Mouse (Mus musculus) heart, postnatal 14 days (tissue): ENCODE measurements around the gene Cpz. TPM values are rescaled to one million over a fixed set of nuclear protein-coding genes. Genes with fewer than 3 reads are reported as not detected.

Experiments
- DNase-seq, 2 experiments: peaks; one replicate each; pipeline ENCODE4 v3.0.0; 2021 to 2022
- intact Hi-C: fragments of 180-260 bp; cut with DNase I; formaldehyde crosslinking; loops from one replicate; pipeline ENCODE4 v1.15.1; 2025
- total RNA-seq, 2 experiments: library from RNA; stranded (reverse); gene quantifications; 2 replicates each; pipeline ENCODE4 v1.2.3; 2021

Cpz gene
- total RNA-seq, 2 experiments from 2014 or later, result 4.2 to 5.6 TPM

DNA sequence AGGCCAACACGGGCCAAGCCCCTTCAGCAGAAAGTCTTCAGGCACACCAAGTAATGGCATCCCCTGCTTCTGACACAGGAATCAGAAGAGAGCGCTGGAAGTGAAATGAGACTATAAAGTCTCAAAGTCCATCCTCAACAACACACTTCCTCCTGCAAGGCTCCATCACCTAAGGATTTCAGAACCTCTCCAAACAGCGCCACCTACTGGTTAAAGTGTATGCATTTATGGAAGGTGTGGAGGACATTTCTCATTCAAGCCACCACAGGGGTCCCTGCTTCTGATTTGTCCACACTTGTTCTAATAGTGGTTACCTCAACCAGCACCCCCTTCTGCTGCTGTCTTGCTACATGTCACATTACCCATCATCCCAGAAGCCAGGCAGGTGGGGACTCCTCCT lies 10.8 kb upstream of the Cpz start:
- intact Hi-C loops, result no loop called here
- no peak for DNase-seq

- DNase-seq, result peak; percentile 43 to 58
- intact Hi-C loops, result no loop called here
Observed at GRCm38 (mm10) chr5:35531586-35531985, 6.1 kb upstream of the Cpz start.

DNA sequence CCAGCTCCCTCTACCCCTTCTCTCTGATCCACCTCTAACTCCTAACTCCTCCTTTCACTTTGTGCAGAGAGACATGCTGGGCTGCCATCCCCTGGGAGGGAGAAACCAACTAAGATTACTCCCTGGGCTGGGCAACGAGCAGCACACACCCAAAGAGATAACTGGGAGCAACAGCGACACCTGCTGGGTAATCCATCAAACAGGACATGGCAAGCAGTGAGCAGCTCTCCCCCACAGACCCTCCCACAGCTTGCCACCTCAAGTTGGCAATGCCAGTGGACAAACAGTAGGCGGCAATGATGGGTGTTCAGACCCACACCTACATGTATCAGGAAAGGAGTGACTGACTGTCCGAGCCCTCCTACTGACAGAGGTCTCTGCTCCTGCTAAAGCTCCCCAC lies 4.9 kb upstream of the Cpz start:
- peak; percentile 46 to 63 for DNase-seq
- intact Hi-C loops, result no loop called here

GRCm38 (mm10) chr5:35524381-35524780 lies 1.1 kb downstream of the Cpz start:
- no peak for DNase-seq
- intact Hi-C loops, result loop anchor here (2.0 to 5.0 kb wide), 2 partner anchors 38 to 158 kb away; no protein-coding TSS in a partner anchor

GRCm38 (mm10) chr5:35523735-35524134 lies 1.8 kb downstream of the Cpz start:
- intact Hi-C loops, result loop anchor here (2.0 to 5.0 kb wide), 2 partner anchors 39 to 159 kb away; no protein-coding TSS in a partner anchor

DNA sequence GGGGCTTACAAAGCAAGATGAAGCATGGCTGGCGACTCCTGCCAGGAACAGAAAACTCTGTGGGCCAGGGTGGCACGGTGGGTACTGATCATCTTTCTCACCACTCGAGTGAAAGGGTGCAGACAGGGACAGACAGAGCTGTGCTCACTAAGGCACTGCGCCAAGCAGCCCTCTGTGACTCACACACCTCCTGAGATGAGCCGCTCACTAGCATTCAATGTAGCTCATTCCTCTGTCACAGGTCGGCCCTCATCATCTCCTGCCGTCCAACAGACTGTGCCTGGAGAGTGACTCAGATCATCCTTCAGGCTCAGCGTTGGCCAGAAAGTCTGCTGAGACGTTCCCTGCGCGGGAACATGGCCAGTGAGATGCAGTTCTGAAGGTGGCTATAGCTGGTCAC lies 8.7 kb downstream of the Cpz start:
- intact Hi-C loops, result no loop called here
- no peak for DNase-seq

More at GRCm38 (mm10) chr5:35523735-35524134, 1.8 kb downstream of the Cpz start:
- peak; percentile 73 to 87 for DNase-seq

DNA sequence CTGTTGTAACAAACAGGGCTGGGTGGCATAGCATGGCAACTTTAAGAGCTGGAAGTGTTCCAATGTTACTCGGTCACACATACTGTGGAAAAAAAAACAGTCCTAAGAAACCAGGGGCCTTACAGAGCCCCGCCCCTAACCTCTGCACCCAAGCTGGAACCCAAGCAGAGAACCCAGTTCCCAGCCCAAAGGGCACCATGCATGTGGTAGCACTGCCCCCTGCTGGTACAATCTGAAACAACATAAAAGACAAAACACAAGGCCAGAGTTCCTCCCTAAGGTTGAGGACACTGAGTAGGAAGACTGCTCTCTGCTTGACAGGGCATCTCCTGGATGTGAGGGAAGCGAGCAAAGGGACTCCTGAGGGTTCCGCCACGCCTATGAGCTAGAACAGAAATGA lies 14.9 kb downstream of the Cpz start:
- DNase-seq, result peak; percentile 41 to 75
- intact Hi-C loops, result loop anchor here (1.0 kb wide), 2 partner anchors 130 to 149 kb away; no protein-coding TSS in a partner anchor

- intact Hi-C loops, result no loop called here
- DNase-seq, result no peak
Observed at GRCm38 (mm10) chr5:35505016-35505415, 20.5 kb downstream of the Cpz start.

DNA sequence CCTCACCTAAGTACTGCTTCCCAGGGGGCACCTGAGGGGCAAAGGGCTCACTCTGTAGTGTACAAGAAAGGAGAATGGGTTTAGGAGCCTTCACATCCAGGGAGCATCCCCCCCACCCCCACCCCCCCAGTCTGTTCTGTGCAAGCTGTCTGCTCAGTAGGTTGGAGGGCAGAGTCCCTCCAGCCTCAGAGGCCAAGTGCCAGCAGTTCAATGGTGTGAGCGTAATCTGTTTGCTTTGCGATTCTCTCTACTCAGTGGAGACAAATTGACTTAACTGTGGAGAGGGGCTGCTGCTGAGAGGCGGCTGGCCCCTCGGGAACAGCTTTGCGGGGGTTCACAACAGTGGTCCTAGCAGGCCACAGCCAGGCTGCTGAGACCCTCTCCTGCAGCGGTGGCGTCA lies 28.2 kb downstream of the Cpz start:
- intact Hi-C loops, result no loop called here

GRCm38 (mm10) chr5:35495989-35496388 lies 29.5 kb downstream of the Cpz start:
- intact Hi-C loops, result no loop called here
- DNase-seq, result no peak

More for the DNA sequence above, 28.2 kb downstream of the Cpz start:
- DNase-seq, result no peak

GRCm38 (mm10) chr5:35494773-35495390 lies 30.6 kb downstream of the Cpz start:
- intact Hi-C loops, result no loop called here
- no peak for DNase-seq

DNA sequence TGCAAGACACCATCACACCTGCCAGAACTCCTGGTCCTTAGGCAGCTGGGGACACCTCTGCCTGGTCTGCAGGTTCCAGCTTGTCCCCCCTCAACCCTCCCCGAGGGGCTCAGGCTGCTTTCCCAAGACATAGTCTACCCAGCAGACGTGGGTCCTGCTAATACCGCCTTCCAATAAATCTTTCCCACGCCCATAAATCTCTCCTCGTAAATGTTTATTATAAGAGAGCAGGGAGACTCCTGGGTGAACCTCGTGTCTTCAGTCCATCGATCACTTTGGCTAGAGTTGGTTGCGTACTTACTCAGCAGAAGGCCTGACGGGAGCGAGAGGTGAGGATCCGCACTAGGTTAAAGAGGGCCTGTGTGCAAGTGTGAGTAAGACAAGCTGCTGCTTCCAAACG lies 31.7 kb downstream of the Cpz start:
- no peak for DNase-seq
- intact Hi-C loops, result no loop called here

DNA sequence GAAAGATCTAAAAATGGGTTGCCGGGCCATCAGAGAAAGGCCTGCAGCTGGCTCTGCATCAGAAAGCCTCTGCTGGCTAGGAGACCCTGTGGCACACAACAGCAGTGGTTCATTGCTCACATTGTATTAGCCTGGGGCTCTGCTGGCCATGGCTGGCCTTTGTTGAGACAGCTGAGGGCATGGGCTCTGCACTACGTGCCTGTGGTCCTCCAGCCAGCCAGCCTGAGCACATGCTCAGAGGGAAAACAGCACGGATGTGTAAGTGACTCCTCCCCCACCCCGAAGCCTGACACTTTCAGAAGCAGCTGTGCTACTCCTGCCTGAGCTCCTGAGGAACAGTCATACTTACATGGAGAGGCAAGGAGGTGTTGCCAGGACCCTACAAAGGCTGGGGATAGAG lies 46.0 kb downstream of the Cpz start:
- intact Hi-C loops, result no loop called here
- DNase-seq, result no peak

- intact Hi-C loops, result no loop called here
- DNase-seq, result peak in 1 of 2 experiments; percentile 11
Observed at GRCm38 (mm10) chr5:35475236-35475635, 50.3 kb downstream of the Cpz start.

- intact Hi-C loops, result no loop called here
- no peak for DNase-seq
Observed at GRCm38 (mm10) chr5:35470885-35471528, 54.5 kb downstream of the Cpz start.

- intact Hi-C loops, result no loop called here
- no peak for DNase-seq
Observed at GRCm38 (mm10) chr5:35465966-35466635, 59.4 kb downstream of the Cpz start.

DNA sequence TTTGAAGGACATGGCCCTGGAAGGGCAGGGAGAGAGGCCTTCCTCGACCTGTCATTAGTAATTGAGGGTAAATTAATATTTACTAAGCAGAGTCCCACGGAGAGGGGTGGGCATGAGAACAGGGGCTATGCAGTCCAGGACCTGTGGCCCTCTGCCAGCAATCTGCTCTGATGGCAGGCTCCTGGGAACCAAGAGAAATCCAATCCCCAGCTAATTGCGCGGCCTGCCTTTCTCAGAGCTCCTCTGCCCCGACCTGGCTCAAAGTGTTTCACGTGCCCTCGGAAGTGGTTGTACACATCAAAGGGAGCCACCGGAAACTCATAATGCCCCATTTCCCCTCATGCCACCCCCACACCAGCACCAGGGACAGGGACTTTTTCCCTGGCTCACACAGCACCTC lies 63.4 kb downstream of the Cpz start:
- DNase-seq, result no peak
- intact Hi-C loops, result no loop called here

GRCm38 (mm10) chr5:35459760-35460159 lies 65.7 kb downstream of the Cpz start:
- intact Hi-C loops, result no loop called here
- DNase-seq, result no peak

DNA sequence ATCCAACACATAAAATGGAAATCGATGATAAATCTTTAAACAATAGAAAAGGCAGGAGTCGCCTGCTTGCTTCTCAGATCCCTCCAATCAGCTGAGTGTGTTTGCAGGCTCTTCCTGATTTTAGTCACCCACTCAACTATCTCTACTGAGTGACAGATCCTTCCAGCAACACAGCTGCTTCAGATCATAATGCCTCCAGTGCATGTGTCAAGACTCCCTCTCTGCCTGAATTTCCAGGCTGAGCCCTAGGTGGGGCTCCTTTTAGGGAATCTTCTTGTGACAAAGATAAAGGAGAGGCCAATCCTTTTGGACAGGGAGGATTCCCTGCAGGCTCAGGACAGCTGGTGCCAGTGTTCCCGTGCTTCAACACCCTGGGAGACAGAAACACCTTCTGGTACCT lies 67.2 kb downstream of the Cpz start:
- intact Hi-C loops, result no loop called here
- DNase-seq, result no peak

- intact Hi-C loops, result no loop called here
- no peak for DNase-seq
Observed at GRCm38 (mm10) chr5:35457364-35457763, 68.1 kb downstream of the Cpz start.

DNA sequence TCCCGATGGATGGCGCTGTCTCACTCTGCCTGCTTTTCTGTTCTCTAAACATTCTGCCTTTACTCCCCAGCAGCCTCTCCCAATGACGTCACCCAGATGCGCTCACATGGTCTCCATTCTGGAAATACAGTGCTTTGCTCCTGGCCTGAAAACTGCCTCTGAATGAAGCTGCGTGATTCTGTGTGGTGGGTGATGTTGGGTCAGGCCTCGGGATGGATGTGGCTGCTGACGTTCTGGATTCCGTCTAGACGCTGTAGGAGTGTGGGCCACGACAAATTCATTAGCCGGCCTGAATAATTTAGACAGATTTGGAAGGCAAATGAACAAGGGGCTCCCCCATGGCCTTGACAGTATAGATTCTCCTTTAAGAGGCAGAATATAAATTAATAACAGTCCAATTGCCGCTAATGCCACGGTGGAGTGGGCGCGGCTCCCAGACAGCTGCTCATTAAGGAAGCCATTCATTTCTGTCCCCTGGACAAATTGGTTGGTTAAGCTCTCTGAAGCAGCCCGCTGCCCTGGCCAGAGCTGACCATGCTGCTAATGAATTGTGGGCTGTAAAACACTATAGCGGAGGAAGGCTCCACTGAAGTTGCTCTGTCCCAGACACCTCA lies 71.2 kb downstream of the Cpz start:
- no peak for DNase-seq
- intact Hi-C loops, result no loop called here
